Mouse (Mus musculus): ENCODE measurements around the gene Tmed11. TPM values are rescaled to one million over a fixed set of nuclear protein-coding genes. Genes with fewer than 3 reads are reported as not detected.

Tmed11 gene
- 76.2 TPM for polyA plus RNA-seq (2015; fragmentation: Illumina TruSeq; extraction: RNeasy Lipid Tissue Mini Kit (QIAGEN cat#74804); ENCODE audit: insufficient read depth, low read depth, low replicate concordance)

GRCm38 (mm10) chr5:108795263-108795662 lies at the start of gene Tmed11:
Tmed11 (minus strand) TSS chr5:108795363.

DNA sequence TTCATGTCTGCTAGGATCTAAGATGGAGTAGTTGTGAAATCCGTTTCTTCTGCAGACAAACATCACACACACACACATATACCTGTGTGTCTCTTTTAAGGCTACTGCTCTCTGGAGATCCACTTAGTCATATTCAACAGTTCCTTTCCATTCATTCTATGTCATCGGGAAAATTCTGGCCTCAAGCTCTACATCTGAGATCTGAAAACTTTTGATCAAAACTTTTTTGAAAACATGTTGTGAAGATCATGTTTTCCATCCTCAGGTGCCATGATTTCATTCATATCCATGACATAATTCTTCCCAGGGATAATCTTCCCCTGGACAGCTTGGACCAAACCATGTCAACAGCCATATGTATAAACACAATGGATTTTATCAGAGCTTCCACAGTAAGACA lies 13.6 kb upstream of the Tmed11 start, which contains the start of gene Vmn2r8:
Vmn2r8 (minus strand) TSS at position 101 of the 400 bp plus-strand sequence.

GRCm38 (mm10) chr5:108774630-108775306 lies 20.4 kb downstream of the Tmed11 start, which contains the start of gene Rnf212:
Rnf212 (minus strand) TSS chr5:108774982.

Other genes starting within 250 kb of the Tmed11 start
- 0.50 TPM for gene Cplx1, start 245.3 kb downstream of the Tmed11 start, polyA plus RNA-seq (2015; fragmentation: Illumina TruSeq; extraction: RNeasy Lipid Tissue Mini Kit (QIAGEN cat#74804); ENCODE audit: insufficient read depth, low read depth, low replicate concordance)
- 18.7 TPM for gene Gak, start 165.6 kb downstream of the Tmed11 start, polyA plus RNA-seq (2015; fragmentation: Illumina TruSeq; extraction: RNeasy Lipid Tissue Mini Kit (QIAGEN cat#74804); ENCODE audit: insufficient read depth, low read depth, low replicate concordance)
- 4.6 TPM for gene Tmem175, start 165.6 kb downstream of the Tmed11 start, polyA plus RNA-seq (2015; fragmentation: Illumina TruSeq; extraction: RNeasy Lipid Tissue Mini Kit (QIAGEN cat#74804); ENCODE audit: insufficient read depth, low read depth, low replicate concordance)
- 6.5 TPM for gene Idua, start 135.0 kb downstream of the Tmed11 start, polyA plus RNA-seq (2015; fragmentation: Illumina TruSeq; extraction: RNeasy Lipid Tissue Mini Kit (QIAGEN cat#74804); ENCODE audit: insufficient read depth, low read depth, low replicate concordance)
- gene Dgkq, start 125.7 kb downstream of the Tmed11 start, polyA plus RNA-seq (2015; fragmentation: Illumina TruSeq; extraction: RNeasy Lipid Tissue Mini Kit (QIAGEN cat#74804); ENCODE audit: insufficient read depth, low read depth, low replicate concordance) = 5.6 TPM
- not detected for gene Slc26a1, start 119.8 kb downstream of the Tmed11 start, polyA plus RNA-seq (2015; fragmentation: Illumina TruSeq; extraction: RNeasy Lipid Tissue Mini Kit (QIAGEN cat#74804); ENCODE audit: insufficient read depth, low read depth, low replicate concordance)
- gene Fgfrl1, start 103.0 kb downstream of the Tmed11 start, polyA plus RNA-seq (2015; fragmentation: Illumina TruSeq; extraction: RNeasy Lipid Tissue Mini Kit (QIAGEN cat#74804); ENCODE audit: insufficient read depth, low read depth, low replicate concordance) = 2.8 TPM
- 11.1 TPM for gene Rnf212, start 20.4 kb downstream of the Tmed11 start, polyA plus RNA-seq (2015; fragmentation: Illumina TruSeq; extraction: RNeasy Lipid Tissue Mini Kit (QIAGEN cat#74804); ENCODE audit: insufficient read depth, low read depth, low replicate concordance)
- 0.33 TPM for gene Vmn2r8, start 13.5 kb upstream of the Tmed11 start, polyA plus RNA-seq (2015; fragmentation: Illumina TruSeq; extraction: RNeasy Lipid Tissue Mini Kit (QIAGEN cat#74804); ENCODE audit: insufficient read depth, low read depth, low replicate concordance)
- not detected for gene Vmn2r9, start 57.2 kb upstream of the Tmed11 start, polyA plus RNA-seq (2015; fragmentation: Illumina TruSeq; extraction: RNeasy Lipid Tissue Mini Kit (QIAGEN cat#74804); ENCODE audit: insufficient read depth, low read depth, low replicate concordance)
- not detected for gene Vmn2r10, start 211.2 kb upstream of the Tmed11 start, polyA plus RNA-seq (2015; fragmentation: Illumina TruSeq; extraction: RNeasy Lipid Tissue Mini Kit (QIAGEN cat#74804); ENCODE audit: insufficient read depth, low read depth, low replicate concordance)